Mouse (Mus musculus) urinary bladder, postnatal 14 days (tissue): ENCODE results near the gene Ptprj.

Source experiments
- DNase-seq: peaks from one replicate; pipeline ENCODE4 v3.0.0; 2021; ENCODE audit warnings: low spot score

Ptprj gene

DNA sequence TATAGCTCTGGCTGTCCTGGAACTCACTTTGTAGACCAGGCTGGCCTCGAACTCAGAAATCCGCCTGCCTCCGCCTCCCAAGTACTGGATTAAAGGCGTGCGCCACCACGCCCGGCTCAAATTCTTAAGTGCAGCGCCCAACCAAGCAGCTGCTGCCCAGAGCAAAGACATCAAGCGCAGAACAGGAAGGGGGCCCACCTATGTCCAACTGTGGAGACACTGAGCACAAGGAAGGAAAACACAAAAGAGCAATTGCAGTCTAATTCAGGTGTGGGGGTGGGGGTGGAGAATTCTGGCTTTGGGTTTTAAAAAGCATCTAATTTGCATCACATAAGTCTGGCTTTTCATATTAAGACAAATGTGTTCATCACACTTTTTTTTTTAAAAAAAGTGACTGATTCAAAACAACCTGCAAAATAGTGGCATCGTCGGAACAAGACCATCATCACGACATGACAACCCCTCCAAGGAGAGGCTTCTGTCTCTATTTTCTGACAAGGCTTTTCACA lies 20.7 kb downstream of the Ptprj start:
- DNase-seq: no peak

DNA sequence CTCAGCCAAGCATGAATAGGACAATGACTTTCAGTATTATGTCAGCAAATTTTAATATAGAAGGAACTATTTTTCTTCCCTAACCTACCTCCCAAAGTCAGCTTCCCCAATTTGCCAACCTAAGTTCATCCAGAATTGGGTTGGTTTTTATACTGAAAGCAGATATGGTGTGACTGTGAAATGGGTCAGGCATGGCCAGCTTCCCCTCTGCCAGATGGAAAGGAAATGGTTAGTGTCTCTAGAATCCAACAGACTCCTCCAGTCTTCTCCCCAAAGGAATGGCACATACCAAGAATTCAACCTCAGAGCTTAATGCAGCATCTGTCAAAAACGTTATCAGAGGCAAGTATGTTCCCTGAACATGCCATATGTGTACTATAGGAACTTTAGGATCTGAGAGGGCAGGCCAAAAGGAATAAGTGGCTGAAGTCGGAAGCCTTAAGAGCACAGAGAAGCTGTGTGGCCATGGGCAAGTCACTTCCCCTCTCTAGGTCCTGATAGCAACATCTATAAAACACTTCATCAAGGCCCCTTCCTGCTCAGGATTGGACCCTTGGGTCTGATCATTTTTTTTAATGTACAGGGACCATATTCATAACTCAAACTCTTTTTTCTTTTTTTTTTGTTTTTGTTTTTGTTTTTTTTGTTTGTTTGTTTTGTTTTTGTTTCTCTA lies 21.3 kb downstream of the Ptprj start:
- DNase-seq: no peak

DNA sequence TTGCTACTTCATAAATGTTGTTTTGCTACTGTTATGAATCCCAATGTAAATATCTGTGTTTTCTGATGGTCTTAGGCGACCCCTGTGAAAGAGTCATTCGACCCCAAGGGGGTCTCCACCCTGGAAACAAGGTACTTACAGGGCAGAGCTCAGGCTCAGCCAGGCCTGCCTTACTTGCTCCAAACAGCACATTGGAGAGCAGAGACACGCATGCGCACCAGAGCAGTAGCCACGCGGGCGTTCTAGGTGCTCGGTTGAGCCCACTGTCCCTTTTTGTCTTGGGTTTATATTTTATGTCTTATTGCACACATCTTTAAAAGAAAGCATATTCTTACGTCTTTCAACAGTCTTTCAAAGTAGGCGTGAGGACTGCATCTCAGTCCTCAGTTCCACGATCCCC lies 22.1 kb downstream of the Ptprj start:
- DNase-seq: no peak

DNA sequence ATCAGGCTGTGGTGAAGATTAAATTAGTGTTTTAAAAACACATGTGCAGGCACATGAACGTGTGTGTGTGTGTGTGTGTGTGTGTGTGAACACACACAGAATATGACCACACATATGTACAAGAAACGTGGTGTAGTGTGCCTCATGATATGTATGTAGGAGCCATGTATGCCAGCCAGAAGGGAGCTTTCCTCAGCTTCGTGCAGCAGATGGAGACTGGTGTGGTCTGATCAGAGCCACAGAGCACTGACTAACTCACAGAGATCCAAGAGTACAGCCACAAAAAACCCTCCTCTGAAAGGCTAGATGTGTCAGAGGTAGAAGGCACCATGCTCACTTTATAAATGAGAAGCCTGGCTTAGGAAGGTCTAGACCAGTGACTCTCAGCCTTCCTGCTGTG lies 22.5 kb downstream of the Ptprj start:
- no peak for DNase-seq

DNA sequence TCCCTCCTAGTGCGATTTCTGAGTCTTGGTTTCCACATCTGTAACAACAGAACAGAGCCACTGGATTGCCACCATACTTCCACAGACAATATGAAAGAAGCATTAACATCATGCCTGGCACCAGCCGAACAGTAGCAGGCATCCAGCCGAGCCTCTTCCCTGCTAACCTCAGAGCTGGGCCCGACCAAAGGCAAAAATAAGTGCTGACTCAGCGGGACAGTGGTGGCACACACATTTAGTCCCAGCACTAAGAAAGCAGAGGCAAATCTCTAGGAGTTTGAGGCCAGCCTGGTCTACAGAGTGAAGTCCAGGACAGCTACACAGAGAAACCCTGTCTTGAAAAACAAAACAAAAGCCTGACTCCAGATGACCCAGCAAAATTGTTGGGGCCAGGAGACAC lies 24.7 kb downstream of the Ptprj start:
- DNase-seq: no peak

DNA sequence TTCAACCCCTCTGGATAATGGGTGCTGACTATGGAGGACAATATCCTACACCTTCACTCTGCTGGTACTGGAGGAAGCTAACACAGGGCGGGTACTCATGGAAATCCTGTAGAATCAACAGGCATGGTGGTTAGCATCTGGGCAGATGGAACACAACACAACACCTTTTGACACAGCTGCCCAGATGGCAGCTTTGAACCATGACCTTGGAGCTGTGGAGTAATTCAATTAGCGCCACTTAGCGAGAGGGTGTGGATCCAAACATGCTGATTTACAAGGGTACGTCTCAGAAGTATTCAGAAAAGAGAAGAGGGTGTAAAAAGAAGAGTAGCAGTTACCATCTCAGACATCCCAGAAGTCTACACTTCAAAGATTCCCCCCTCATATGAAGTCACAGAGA lies 25.6 kb downstream of the Ptprj start:
- DNase-seq: no peak

DNA sequence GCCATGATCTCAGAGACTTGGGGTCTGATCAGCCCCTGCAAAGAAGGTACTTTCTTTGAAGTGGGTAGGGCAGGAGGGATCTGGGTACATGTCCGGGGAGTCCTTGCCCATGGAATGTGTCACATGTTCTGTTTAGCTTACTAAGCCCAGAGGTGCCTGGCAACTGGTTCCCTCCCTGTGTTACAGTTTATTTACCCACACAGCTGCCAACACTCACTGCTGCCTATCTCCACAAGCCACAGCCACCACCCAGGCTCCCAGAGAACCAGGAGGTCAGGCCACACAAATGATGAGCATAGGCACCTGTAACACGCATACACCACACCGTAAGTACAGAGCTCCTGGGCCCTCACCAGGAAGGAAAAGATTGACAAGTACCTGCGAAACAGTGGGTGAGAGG lies 26.6 kb downstream of the Ptprj start:
- DNase-seq: peak; percentile 32

DNA sequence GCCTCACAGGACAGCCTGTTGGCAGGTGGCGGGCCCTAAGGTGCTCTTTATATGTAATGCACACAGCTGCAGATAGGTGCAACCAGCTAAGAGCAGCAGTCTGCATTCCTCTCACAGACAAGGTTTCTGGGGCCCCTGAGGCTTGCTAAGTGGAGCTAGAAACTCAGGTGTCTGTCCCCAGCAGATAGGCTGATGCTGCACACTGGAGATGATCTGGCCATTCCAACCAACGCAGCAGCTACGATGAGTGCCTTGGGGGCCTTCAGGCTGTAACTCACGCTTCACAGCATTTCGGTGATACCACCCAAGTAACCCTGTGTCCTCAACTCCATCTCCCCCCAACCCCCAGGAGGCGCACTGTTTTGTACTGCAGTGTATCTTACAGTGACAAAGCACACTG lies 29.8 kb downstream of the Ptprj start:
- no peak for DNase-seq

DNA sequence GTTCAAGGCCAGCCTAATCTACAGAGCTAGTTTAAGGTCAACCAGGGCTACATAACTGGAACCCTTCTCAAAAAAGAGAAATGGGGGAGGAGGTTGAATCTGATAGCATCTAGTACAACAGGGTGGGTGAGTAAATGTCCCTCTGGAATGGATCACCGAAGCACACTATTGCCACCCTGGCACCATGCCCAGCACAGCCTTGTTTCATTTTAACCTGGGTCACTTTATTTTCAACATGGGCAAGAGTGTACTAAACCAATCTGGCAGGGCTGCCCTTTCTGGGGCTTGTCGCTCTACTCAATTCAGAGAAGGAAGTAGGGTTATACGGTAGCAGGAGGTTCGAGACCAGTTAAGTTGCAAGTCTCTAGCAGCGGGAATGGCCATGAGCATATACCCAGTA lies 31.9 kb downstream of the Ptprj start:
- DNase-seq: peak; percentile 59

DNA sequence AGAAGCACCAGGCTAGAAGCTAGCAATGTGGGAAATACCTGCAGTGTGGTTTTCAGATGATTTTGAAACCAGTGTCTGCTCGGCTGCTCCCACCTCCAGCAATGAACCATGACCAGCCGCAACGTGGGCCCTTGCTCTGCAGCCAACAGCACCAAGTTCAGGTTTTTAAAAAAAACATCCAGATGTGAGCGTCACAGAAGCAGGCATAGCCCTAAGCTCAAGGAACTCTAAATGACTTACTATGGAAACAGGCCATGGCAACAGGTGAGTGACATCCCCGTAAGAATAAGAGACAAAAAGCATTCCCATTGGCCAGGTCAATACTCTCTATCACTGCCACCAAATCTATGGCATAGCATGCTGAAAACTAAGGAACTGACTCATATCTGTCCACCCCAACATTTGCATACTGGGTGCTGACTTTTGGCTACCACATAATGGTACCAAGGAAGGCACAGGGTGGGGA lies 33.3 kb downstream of the Ptprj start:
- DNase-seq: no peak

DNA sequence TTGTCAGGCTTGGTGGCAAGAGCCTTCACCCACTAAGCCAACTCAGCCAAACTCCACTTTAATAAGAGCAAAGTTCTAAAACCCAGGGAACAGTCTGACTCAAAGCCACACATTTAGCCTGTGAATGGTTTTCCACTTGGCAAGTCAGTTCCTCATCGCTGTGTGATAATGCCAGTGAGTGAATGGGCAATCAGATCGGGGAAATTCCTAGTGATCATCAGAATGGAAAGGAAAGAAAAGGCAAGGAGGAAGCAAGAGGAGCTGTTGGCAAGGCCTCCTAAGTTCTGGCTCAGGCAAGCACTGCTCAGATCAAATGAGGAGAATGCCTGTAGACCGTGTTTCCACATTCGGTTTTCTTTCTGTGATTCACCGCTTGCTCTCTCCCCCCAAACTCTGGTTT lies 35.2 kb downstream of the Ptprj start:
- DNase-seq: peak; percentile 39

DNA sequence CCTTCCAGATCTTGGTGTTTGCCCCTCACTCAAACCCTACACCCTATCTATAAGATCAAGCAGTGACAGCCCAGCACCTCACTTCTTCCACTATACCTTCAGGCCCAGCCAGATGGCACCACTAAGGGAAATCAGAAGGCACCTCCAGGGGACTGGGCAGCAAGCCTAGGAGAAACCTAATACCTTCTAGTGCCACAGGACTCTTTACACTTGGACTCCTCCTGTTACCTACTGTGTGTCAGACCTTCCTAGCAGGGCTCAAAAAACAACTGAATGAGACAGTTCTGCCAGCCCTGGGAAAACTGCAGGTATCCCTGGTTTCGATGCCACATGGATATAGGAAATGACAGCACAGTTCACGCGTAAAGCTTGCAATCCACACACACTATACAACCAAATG lies 36.5 kb downstream of the Ptprj start:
- DNase-seq: no peak

DNA sequence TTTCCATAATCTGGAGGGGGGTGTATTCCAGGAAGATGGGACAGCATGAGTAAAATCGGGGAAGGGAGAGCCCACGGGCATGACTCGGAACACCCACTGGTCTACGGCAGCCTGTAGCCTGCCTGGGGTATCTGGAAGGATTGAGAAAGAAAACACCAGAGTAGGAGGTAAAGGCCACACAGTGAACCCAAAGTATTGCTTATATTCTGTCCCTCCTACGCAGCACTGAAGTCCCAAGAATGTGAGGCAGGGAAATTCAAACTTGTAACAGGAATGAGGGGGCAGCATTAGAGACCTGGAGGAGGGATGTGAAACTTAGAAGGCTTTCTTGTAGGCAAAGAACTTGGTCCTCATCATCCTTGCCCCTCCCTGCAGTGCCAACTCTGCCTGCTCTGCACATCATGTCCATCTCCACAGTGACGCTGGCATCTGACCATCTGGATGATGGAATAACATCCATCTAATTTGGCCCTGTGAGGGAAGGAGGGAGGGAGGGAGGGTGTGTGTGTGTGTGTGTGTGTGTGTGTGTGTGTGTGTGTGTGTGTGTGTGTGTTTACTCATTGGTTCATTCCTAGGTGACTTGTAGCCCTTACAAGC lies 37.2 kb downstream of the Ptprj start:
- DNase-seq: no peak

DNA sequence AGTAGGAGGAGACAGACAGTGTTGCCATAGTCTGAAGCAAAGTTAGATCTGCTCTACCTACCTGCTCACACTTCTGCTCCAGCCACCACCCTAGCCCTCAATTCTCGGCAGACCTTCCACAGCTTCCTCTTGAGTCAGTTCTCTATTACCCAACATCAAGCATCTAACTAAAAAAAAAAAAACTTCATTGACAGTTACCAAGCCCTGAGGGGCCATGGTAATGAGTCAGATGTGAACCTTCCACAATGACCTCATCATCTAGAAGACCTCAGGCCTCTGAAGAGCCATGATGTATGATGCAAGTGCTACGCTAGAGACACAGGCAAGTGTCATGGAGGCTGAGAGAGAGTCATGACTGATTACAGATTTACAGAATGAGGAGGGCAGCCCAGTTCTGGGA lies 37.8 kb downstream of the Ptprj start:
- DNase-seq: no peak

DNA sequence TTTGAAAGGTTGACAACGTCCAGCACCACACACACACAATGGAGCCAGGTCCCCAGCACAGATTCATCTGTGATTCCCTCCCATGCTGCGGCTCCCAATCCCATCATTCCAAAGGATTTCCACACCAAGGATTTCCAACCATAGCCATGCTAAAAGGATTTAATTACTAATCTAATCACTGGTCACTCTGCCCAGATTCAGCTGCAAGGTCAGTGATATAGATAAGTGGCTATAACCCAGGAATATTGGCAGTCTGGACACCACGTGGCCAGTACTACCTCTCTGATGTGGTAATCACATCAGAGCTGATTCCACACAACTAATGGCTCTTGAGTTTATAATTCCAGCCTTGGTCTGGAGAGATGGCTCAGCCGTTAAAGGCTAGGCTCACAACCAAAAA lies 41.2 kb downstream of the Ptprj start:
- no peak for DNase-seq

DNA sequence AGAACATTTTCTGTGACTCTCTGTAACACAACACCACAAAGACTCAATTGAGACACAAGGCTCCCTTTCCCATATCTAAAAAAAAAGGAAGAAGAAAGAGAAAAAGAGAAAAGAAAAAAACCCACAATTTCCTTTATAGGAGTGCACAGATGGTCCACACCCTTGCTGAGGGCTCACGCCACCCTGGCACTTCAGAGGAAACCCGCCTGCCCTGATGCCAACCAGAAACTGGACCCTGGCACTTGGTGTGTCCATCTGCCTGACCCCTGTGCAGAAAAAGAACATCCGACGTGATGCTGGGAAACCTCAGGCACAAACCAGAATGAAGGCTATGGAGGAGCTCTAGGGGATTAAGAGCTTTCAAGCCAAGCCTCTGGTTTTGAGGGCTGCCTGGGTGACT lies 43.2 kb downstream of the Ptprj start:
- no peak for DNase-seq

DNA sequence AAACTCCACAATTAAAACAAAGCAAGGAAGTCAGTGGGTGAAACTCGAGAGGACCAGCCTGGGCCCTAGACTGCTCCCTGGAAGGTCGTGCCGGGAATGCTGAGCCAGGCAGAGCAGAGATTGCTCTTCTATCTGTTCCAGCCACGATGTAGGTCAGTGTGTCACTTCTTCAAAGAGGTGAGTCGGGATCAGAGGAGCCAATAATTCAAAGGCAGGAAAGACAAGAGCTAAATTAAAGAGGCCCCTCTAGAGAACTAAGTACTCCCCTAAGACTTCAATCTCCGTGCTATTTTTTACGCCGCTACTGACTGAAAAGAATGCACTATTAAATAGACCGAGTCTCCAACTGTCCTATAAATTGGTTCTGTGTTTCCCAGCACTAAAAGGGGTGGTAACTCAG lies 43.9 kb downstream of the Ptprj start:
- DNase-seq: no peak

DNA sequence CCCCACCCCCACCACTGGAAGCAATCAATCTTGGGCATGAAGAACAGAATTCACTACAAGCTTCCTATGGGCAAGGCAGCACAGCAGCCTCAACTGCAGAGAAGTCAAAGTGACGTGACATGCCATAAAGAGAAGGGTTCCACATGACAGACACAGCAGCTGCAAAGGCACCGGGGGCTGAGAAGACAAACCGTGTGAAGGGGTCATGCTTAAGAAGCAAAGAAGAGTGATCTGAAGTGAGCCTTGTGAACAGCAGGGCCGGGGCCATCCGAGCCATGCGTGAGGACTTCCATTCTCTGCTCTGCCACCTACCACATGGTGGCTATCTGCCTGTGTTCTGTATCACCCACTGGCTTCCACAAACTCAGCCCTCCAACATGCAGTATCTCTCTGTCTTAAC lies 45.7 kb downstream of the Ptprj start:
- no peak for DNase-seq

DNA sequence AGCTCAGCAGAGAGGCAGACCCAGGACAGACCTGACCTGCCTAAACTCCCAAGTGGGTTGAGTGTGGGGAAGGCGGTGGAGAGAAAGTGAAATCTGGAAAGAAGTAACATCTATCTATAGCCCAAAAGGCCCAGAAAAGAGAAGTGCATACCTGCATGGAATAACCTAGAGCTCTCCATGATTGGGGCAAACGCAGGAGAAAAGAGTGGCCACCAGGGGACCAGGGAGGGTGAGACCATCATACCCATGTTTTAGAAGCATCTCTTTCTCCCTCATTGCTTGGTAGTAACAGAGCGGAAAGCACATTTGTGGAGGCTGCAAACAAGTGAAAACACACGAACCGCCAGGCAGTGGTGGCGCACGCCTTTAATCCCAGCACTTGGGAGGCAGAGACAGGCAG lies 46.5 kb downstream of the Ptprj start:
- no peak for DNase-seq

DNA sequence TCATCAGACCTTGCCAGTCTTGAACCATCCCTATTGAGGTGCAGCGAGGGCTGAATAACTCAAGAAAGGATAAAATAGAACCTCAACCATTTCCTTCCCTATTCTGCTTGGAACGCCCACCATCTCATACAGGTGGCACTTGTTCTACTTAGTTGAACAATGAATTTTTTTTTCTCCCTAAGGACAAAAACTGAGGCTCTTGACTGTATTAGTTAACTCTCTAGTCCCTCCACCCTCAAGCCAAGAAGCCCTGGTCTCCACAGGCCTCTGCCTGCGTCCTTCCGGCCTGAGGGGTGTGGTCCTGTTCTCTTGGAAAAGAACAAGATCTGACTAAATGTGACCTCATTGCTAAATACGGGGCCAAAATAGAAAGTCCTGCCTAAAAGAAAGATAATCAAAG lies 48.4 kb downstream of the Ptprj start:
- peak; percentile 53 for DNase-seq

DNA sequence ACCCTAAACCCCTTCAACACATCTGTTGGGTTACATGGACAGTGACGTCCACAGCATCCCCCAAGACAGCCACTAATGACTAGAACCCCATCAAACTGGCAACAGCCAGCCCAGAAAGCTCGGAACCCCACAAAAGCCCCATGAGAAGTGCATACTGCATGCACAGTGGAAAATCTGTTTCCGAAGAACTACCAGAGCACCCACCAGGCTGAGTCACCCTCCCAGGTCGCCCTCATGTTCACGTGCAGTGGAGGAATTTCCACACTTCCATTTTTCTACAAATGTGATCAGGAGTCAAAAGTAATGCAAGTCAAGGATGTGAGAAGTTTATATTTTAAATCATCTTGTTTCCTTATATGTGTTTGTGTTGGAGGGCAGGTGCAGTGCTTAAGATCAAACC lies 52.3 kb downstream of the Ptprj start:
- DNase-seq: no peak

DNA sequence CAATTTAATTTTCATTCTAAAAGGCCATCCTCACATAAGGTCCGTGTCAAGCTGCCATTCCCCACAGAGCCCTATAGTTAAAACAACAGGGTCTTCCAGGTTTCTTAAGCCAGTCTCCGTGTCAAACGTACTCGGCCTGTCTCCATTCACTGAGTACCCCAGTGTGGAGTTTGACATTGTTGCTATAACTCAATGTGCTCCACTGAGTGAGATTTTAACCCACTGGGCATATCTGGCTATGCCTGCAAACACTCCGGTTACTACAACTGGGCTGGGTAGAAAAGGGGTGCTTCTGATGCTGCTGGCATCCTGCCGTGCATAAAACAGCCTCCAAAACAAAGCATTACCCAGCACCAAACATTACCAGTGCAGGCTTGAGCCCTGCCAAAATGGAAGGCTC lies 53.5 kb downstream of the Ptprj start:
- no peak for DNase-seq

DNA sequence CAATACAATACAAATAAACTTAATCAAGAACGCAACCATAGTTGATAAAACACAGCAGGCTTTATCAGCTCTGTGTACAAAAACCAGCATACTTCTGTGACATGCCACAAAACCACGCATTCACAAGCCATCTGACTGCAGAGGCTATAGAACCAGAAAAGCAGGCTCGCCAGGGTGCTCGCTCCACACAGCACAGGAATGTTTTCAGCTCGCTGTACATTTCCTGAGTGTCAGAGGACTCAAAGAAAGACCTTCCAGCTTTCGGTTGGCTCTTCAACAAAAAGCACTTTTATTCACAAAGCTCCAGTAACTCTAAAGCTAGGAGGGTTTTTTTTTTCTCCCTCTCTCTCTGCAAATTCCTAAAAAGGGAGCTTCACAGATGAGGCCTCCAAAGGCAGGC lies 53.9 kb downstream of the Ptprj start:
- DNase-seq: peak; percentile 77

DNA sequence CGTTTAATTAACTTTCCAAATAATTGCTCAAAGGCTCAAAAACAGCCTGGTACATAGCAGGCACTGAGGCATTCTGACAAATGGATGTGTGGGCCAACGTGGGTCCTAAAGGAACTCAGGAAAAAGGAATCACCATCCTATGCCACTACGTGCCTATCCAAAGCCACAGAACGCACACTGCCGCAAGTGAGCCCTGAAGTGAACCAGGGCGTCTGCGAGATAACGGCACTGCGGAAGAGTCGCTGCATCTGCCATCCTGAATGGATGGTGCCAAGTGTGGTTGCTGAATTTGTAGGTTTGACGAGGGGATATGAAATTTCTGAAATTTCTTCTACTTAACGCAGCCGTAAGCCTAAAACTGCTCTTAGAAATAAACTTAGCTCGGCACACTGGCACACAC lies 54.6 kb downstream of the Ptprj start:
- DNase-seq: no peak
